Mouse (Mus musculus) liver, postnatal 0 days (tissue): Measurements from ENCODE around the gene Eya2. TPM values are rescaled to one million over a fixed set of nuclear protein-coding genes. Genes with fewer than 3 reads are reported as not detected.

Source experiments
- ATAC-seq: fragments of 200-750 bp; cut with Nextera tagmentation; 2 replicates; pipeline ENCODE4 v1.8.0; 2017; ENCODE audit warnings: mild to moderate bottlenecking, moderate library complexity
- DNase-seq: peaks from one replicate; pipeline ENCODE4 v3.0.0-alpha.2; 2016
- H3K27ac ChIP-seq: fragments of 300-500 bp; sonication (generic); 2 replicates; pipeline ENCODE4 v1.5.1; 2014; ENCODE audit warnings: antibody characterized with exemption, moderate library complexity, mild to moderate bottlenecking, low read depth
- H3K27me3 ChIP-seq: fragments of 300-500 bp; sonication (generic); 2 replicates; pipeline ENCODE4 v1.6.1; 2014; ENCODE audit warnings: low read length, control low read depth, mixed read lengths; ENCODE audit not compliant: insufficient read depth
- H3K36me3 ChIP-seq: fragments of 300-500 bp; sonication (generic); replicated peaks from 2 replicates; pipeline ENCODE4 v1.6.1; 2014; ENCODE audit warnings: mild to moderate bottlenecking, control low read depth, low read length, moderate library complexity, mixed read lengths; ENCODE audit not compliant: insufficient read depth
- H3K4me1 ChIP-seq: fragments of 300-500 bp; sonication (generic); 2 replicates; pipeline ENCODE4 v1.6.1; 2014; ENCODE audit warnings: antibody characterized with exemption, mild to moderate bottlenecking, control low read depth; ENCODE audit not compliant: insufficient read depth
- H3K4me2 ChIP-seq: fragments of 300-500 bp; sonication (generic); 2 replicates; pipeline ENCODE4 v1.6.1; 2014; ENCODE audit warnings: low read depth, mild to moderate bottlenecking, low read length, moderate library complexity, mixed read lengths
- H3K4me3 ChIP-seq: fragments of 300-500 bp; sonication (generic); 2 replicates; pipeline ENCODE4 v1.5.1; 2014; ENCODE audit warnings: low read depth, low read length
- H3K9ac ChIP-seq: fragments of 300-500 bp; sonication (generic); replicated peaks from 2 replicates; pipeline ENCODE4 v1.6.1; 2014; ENCODE audit warnings: mild to moderate bottlenecking, moderate library complexity
- H3K9me3 ChIP-seq: fragments of 300-500 bp; sonication (generic); 2 replicates; pipeline ENCODE4 v1.6.1; 2016; ENCODE audit warnings: mild to moderate bottlenecking, control low read depth, low read length, mixed read lengths
- CTCF ChIP-seq: sonication (generic); IDR thresholded peaks from 2 replicates; pipeline ENCODE4 v1.5.1; 2016; ENCODE audit warnings: antibody characterized with exemption, low read depth
- EP300 ChIP-seq: IDR thresholded peaks from 2 replicates; pipeline ENCODE4 v1.6.1; 2016; ENCODE audit warnings: antibody characterized with exemption, low read depth, mild to moderate bottlenecking
- WGBS: fragments of 180-500 bp; shearing (Covaris S2); extraction: QIAGEN DNeasy Blood & Tissue Kit; methylation state at CpG from one replicate; pipeline ENCODE4 v1.1.7; 2014; ENCODE audit not compliant: insufficient replicate concordance; 5-methylcytosine and 5-hydroxymethylcytosine counted together
- polyA plus RNA-seq: library from polyadenylated mRNA; unstranded; fragments of >200 nt; fragmentation: Nextera tagmentation; extraction: Ambion mirVana; gene quantifications from 2 replicates; pipeline ENCODE4 v1.2.1, GENCODE M21; 2015

The Eya2 gene
- polyA plus RNA-seq, 1 experiment from 2014 or later, result 0.20 TPM

GRCm38 (mm10) chr2:165782324-165782723, 187.5 kb downstream of the Eya2 start:
- peaks cover 32% of the 10 kb centered on the region for H3K36me3 ChIP-seq
- 39% methylated on average over 5 of the region's 5 CpGs for WGBS

GRCm38 (mm10) chr2:165785312-165786036, 190.6 kb downstream of the Eya2 start:
- ATAC-seq (no peak), DNase-seq (no peak)
- peaks cover 58% of the 10 kb centered on the region for H3K36me3 ChIP-seq
- H3K9me3 ChIP-seq, result no peaks in the 10 kb centered on the region
- H3K27me3 ChIP-seq, result no peaks in the 10 kb centered on the region
- H3K4me3 ChIP-seq, result no peak overlapping the region
- H3K4me2 ChIP-seq, result no peak overlapping the region
- H3K4me1 ChIP-seq, result no peaks in the 10 kb centered on the region
- WGBS, result 91% methylated on average over 20 of the region's 20 CpGs
- H3K27ac ChIP-seq, result no peak overlapping the region
- no peak overlapping the region for H3K9ac ChIP-seq
- TF ChIP-seq CTCF (no peak), EP300 (no peak)

More at GRCm38 (mm10) chr2:165782324-165782723, 187.5 kb downstream of the Eya2 start:
- Histone ChIP-seq H3K9ac (no peak overlapping the region), H3K27me3 (no peaks in the 10 kb centered on the region), H3K4me2 (no peak overlapping the region), H3K4me1 (no peaks in the 10 kb centered on the region), H3K9me3 (no peaks in the 10 kb centered on the region), H3K4me3 (no peak overlapping the region), H3K27ac (no peak overlapping the region)
- no peak for TF ChIP-seq EP300
- peak; percentile 98 for TF ChIP-seq CTCF
- DNase-seq, result peak; percentile 82
- ATAC-seq, result peak; percentile 39; the same call in 1 of the 2 replicates

GRCm38 (mm10) chr2:165786467-165786866, 191.6 kb downstream of the Eya2 start:
- Histone ChIP-seq H3K4me1 (no peaks in the 10 kb centered on the region), H3K4me2 (no peak overlapping the region), H3K27ac (no peak overlapping the region), H3K36me3 (peaks cover 68% of the 10 kb centered on the region), H3K9me3 (no peaks in the 10 kb centered on the region), H3K9ac (no peak overlapping the region), H3K4me3 (no peak overlapping the region), H3K27me3 (no peaks in the 10 kb centered on the region)
- WGBS, result 85% methylated on average over 1 of the region's 1 CpGs
- DNase-seq (no peak), ATAC-seq (no peak)
- TF ChIP-seq EP300 (no peak), CTCF (peak; percentile 44)

- WGBS, result 58% methylated on average over 11 of the region's 11 CpGs
These were observed 193.2 kb downstream of the Eya2 start for GRCm38 (mm10) chr2:165788005-165788404.

GRCm38 (mm10) chr2:165788796-165789195, 194.0 kb downstream of the Eya2 start:
- Histone ChIP-seq H3K27ac (no peak overlapping the region), H3K4me3 (no peak overlapping the region), H3K9ac (no peak overlapping the region), H3K4me2 (no peak overlapping the region), H3K27me3 (no peaks in the 10 kb centered on the region), H3K9me3 (no peaks in the 10 kb centered on the region), H3K36me3 (peaks cover 84% of the 10 kb centered on the region), H3K4me1 (no peaks in the 10 kb centered on the region; the same call in 1 of the 2 replicates)
- WGBS, result 89% methylated on average over 9 of the region's 9 CpGs
- DNase-seq (no peak), ATAC-seq (no peak)
- TF ChIP-seq EP300 (no peak), CTCF (no peak)

More at GRCm38 (mm10) chr2:165788005-165788404, 193.2 kb downstream of the Eya2 start:
- Histone ChIP-seq H3K9ac (no peak overlapping the region), H3K9me3 (no peaks in the 10 kb centered on the region), H3K4me1 (no peaks in the 10 kb centered on the region; the same call in 1 of the 2 replicates), H3K27me3 (no peaks in the 10 kb centered on the region), H3K4me2 (no peak overlapping the region), H3K27ac (no peak overlapping the region), H3K36me3 (peaks cover 82% of the 10 kb centered on the region), H3K4me3 (no peak overlapping the region)
- no peak for TF ChIP-seq CTCF
- no peak for TF ChIP-seq EP300
- DNase-seq, result peak; percentile 75
- ATAC-seq, result peak; percentile 18; the same call in 1 of the 2 replicates

GRCm38 (mm10) chr2:165789667-165790066, 194.8 kb downstream of the Eya2 start:
- Histone ChIP-seq H3K4me1 (no peaks in the 10 kb centered on the region; the same call in 1 of the 2 replicates), H3K27ac (no peak overlapping the region), H3K9ac (no peak overlapping the region), H3K9me3 (no peaks in the 10 kb centered on the region), H3K36me3 (peaks cover 81% of the 10 kb centered on the region), H3K4me2 (no peak overlapping the region), H3K27me3 (no peaks in the 10 kb centered on the region), H3K4me3 (no peak overlapping the region)
- 89% methylated on average over 3 of the region's 3 CpGs for WGBS
- no peak for ATAC-seq
- TF ChIP-seq CTCF (no peak), EP300 (no peak)
- no peak for DNase-seq
